Mouse (Mus musculus): ENCODE data around the gene Sfxn5.

DNA sequence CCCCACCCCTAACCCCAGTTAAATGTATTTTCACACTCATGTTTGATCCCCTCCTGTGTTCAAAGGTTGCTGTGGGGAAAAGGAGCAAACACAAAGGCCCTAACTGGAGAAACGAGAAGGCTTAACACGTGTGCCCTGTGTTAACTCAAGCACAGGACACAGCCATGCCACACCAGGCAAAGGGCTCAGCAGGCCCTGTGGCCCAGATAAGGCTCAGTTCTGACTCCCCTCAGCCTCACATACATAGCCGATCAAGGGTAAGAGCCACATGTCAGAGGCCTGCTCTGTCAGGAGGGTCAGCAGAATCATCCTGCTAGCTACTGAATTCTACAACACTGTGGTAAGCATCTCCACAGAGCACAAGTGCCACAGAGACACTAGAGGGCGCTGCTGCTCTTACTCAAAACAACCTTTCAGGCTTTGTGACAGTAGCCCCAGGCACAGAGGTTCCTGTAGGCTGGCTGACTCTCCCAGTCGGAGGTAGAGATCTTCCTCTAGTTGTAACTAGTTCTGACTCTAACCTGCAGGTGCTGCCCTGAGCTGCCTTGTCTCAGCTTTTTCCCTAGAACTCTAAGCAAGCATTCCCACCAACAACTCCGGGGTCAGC lies 12.9 kb upstream of the Sfxn5 start:
- TF ChIP-seq CEBPB (IDR thresholded peaks at IDR 0.05; ENCODE audit: insufficient read depth, poor library complexity, severe bottlenecking) (no peak), POLR2A (IDR thresholded peaks at IDR 0.05; ENCODE audit: insufficient read length, low read depth) (no peak), MYOD1 (IDR thresholded peaks at IDR 0.05; ENCODE audit: control insufficient read depth in 1 of 3, insufficient read length in 2 of 3, low read depth in 2 of 3) (no peak), USF1 (IDR thresholded peaks at IDR 0.05; ENCODE audit: low read depth) (no peak), E2F4 (IDR thresholded peaks at IDR 0.05; ENCODE audit: insufficient read depth) (no peak), POLR2AphosphoS2 (IDR thresholded peaks at IDR 0.05; ENCODE audit: insufficient read length, low read depth) (no peak), MAX (IDR thresholded peaks at IDR 0.05; ENCODE audit: low read depth) (no peak), SRF (IDR thresholded peaks at IDR 0.05; ENCODE audit: control insufficient read depth, insufficient read length, low read depth) (no peak), TCF12 (IDR thresholded peaks at IDR 0.05; ENCODE audit: insufficient read depth, poor library complexity, severe bottlenecking) (no peak), MYOG (IDR thresholded peaks at IDR 0.05; ENCODE audit: control insufficient read depth in 1 of 3, insufficient read depth in 1 of 3, insufficient read length in 2 of 3, low read depth in 2 of 3) (no peak), TCF3 (IDR thresholded peaks at IDR 0.05; ENCODE audit: insufficient read length, low read depth) (no peak)
